Mouse (Mus musculus): ENCODE measurements around the gene Sav1. TPM values are rescaled to one million over a fixed set of nuclear protein-coding genes. Genes with fewer than 3 reads are reported as not detected.

Sav1 gene
- 41.5 and 45.0 TPM in 2 replicates for polyA plus RNA-seq (2012; rRNA removed)

- Histone ChIP-seq H3K4me1 (ENCODE audit: control insufficient read depth, insufficient read depth, low read length) (no peaks in the 10 kb centered on the region; the same call in 1 of the 2 replicates), H3K4me3 (ENCODE audit: control insufficient read depth, low read depth, low read length) (peak within 1 kb of the TSS; percentile 95), H3K27ac (ENCODE audit: control insufficient read depth, insufficient read depth, low read depth, low read length) (peak within 1 kb of the TSS; percentile 97), H3K27me3 (ENCODE audit: control insufficient read depth, insufficient read depth, low read length) (no peaks in the 10 kb centered on the region), H3K36me3 (ENCODE audit: control insufficient read depth, insufficient read depth, low read length) (peaks cover 3% of the 10 kb centered on the region)
- TF ChIP-seq POLR2A (IDR thresholded peaks at IDR 0.05; ENCODE audit: control insufficient read depth, low read depth, low read length), result peak; percentile 91
- TF ChIP-seq CTCF (IDR thresholded peaks at IDR 0.05; ENCODE audit: control insufficient read depth, insufficient read depth, insufficient replicate concordance, low read depth, low read length), result no peak
These were observed at the start of gene Sav1 for GRCm38 (mm10) chr12:69986786-69987497. TSS of gene Sav1 (minus strand) at chr12:69987002.

DNA sequence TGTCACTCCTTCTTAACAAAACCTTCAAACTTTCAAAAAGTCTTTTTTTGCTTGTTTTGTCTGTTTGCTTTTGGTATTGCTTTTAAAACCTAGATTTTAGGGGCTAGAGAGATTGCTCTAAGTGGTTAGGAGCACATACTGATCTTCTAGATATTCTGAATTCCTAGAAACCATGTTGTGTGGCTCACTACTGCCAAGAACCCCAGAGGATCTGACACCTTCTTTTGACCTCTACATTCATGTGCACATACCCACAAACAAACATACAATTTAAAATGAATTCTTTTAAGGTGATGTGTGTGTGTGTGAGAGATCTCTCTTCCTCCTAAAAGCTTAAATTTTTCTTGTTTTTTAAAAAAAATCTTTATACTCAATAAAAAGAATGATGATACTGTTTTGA is 39.4 kb upstream of the Sav1 start:
- Histone ChIP-seq H3K27me3 (ENCODE audit: control insufficient read depth, insufficient read depth, low read length) (no peaks in the 10 kb centered on the region), H3K4me1 (ENCODE audit: control insufficient read depth, insufficient read depth, low read length) (no peaks in the 10 kb centered on the region), H3K36me3 (ENCODE audit: control insufficient read depth, insufficient read depth, low read length) (no peaks in the 10 kb centered on the region), H3K4me3 (ENCODE audit: control insufficient read depth, low read depth, low read length) (no peak overlapping the region), H3K27ac (ENCODE audit: control insufficient read depth, insufficient read depth, low read depth, low read length) (no peak overlapping the region)
- TF ChIP-seq CTCF (IDR thresholded peaks at IDR 0.05; ENCODE audit: control insufficient read depth, insufficient read depth, insufficient replicate concordance, low read depth, low read length) (no peak), POLR2A (IDR thresholded peaks at IDR 0.05; ENCODE audit: control insufficient read depth, low read depth, low read length) (no peak)

- TF ChIP-seq CTCF (IDR thresholded peaks at IDR 0.05; ENCODE audit: control insufficient read depth, insufficient read depth, insufficient replicate concordance, low read depth, low read length) (no peak), POLR2A (IDR thresholded peaks at IDR 0.05; ENCODE audit: control insufficient read depth, low read depth, low read length) (no peak)
- H3K36me3 ChIP-seq (ENCODE audit: control insufficient read depth, insufficient read depth, low read length), result no peaks in the 10 kb centered on the region
These were observed 38.6 kb upstream of the Sav1 start for GRCm38 (mm10) chr12:70025431-70025830.

GRCm38 (mm10) chr12:70023580-70023979 is 36.8 kb upstream of the Sav1 start:
- no peak overlapping the region for H3K27ac ChIP-seq (ENCODE audit: control insufficient read depth, insufficient read depth, low read depth, low read length)
- no peak for TF ChIP-seq POLR2A (IDR thresholded peaks at IDR 0.05; ENCODE audit: control insufficient read depth, low read depth, low read length)
- TF ChIP-seq CTCF (IDR thresholded peaks at IDR 0.05; ENCODE audit: control insufficient read depth, insufficient read depth, insufficient replicate concordance, low read depth, low read length), result no peak
- H3K36me3 ChIP-seq (ENCODE audit: control insufficient read depth, insufficient read depth, low read length), result no peaks in the 10 kb centered on the region
- no peaks in the 10 kb centered on the region for H3K4me1 ChIP-seq (ENCODE audit: control insufficient read depth, insufficient read depth, low read length)
- H3K27me3 ChIP-seq (ENCODE audit: control insufficient read depth, insufficient read depth, low read length), result no peaks in the 10 kb centered on the region
- no peak overlapping the region for H3K4me3 ChIP-seq (ENCODE audit: control insufficient read depth, low read depth, low read length)

More at GRCm38 (mm10) chr12:70025431-70025830, 38.6 kb upstream of the Sav1 start:
- no peaks in the 10 kb centered on the region for H3K4me1 ChIP-seq (ENCODE audit: control insufficient read depth, insufficient read depth, low read length)
- no peaks in the 10 kb centered on the region for H3K27me3 ChIP-seq (ENCODE audit: control insufficient read depth, insufficient read depth, low read length)
- no peak overlapping the region for H3K27ac ChIP-seq (ENCODE audit: control insufficient read depth, insufficient read depth, low read depth, low read length)
- H3K4me3 ChIP-seq (ENCODE audit: control insufficient read depth, low read depth, low read length), result no peak overlapping the region

DNA sequence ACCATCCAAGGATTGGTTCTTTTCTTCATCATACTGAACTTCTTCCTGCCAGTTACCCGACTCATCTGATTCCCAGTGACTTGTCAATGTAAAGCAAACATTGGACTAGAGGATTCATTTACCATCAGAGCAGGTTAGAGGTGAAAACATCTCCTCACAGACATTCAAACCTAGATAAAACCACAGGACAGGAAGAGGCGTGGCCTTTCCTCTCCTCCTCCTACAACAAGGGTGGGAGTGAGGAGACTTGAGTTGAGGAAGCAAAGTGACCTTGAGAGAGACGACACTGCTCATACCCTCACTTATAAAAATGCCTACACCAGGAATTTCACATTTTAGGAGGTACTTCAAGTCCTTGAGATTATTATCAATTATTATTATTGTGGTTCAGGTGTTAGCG is 31.4 kb upstream of the Sav1 start:
- Histone ChIP-seq H3K36me3 (ENCODE audit: control insufficient read depth, insufficient read depth, low read length) (no peaks in the 10 kb centered on the region), H3K27ac (ENCODE audit: control insufficient read depth, insufficient read depth, low read depth, low read length) (no peak overlapping the region)

DNA sequence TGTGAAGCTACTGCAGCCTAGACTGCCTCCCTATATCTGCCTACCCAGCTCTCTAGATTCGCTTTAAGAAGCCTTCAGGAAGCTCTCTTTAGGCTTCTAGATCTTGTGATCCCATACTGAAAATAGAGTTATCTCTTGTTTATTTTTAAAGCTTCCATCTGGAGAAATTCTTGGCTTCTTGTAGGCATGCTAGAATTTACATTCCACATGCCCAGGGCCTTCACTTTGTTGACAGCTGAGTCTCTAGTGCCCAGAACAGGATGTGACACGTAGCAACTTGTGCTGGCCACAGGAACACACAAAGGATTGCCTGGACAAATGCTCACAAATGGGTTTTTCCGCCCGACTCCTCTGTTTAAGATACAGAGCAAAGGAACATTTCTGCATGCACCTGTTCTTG is 29.1 kb upstream of the Sav1 start:
- H3K27ac ChIP-seq (ENCODE audit: control insufficient read depth, insufficient read depth, low read depth, low read length), result no peak overlapping the region
- TF ChIP-seq POLR2A (IDR thresholded peaks at IDR 0.05; ENCODE audit: control insufficient read depth, low read depth, low read length) (no peak), CTCF (IDR thresholded peaks at IDR 0.05; ENCODE audit: control insufficient read depth, insufficient read depth, insufficient replicate concordance, low read depth, low read length) (no peak)
- H3K36me3 ChIP-seq (ENCODE audit: control insufficient read depth, insufficient read depth, low read length), result no peaks in the 10 kb centered on the region
- no peaks in the 10 kb centered on the region for H3K27me3 ChIP-seq (ENCODE audit: control insufficient read depth, insufficient read depth, low read length)
- H3K4me1 ChIP-seq (ENCODE audit: control insufficient read depth, insufficient read depth, low read length), result no peaks in the 10 kb centered on the region
- H3K4me3 ChIP-seq (ENCODE audit: control insufficient read depth, low read depth, low read length), result no peak overlapping the region

More for the DNA sequence above, 31.4 kb upstream of the Sav1 start:
- Histone ChIP-seq H3K4me1 (ENCODE audit: control insufficient read depth, insufficient read depth, low read length) (no peaks in the 10 kb centered on the region), H3K4me3 (ENCODE audit: control insufficient read depth, low read depth, low read length) (no peak overlapping the region), H3K27me3 (ENCODE audit: control insufficient read depth, insufficient read depth, low read length) (no peaks in the 10 kb centered on the region)
- TF ChIP-seq CTCF (IDR thresholded peaks at IDR 0.05; ENCODE audit: control insufficient read depth, insufficient read depth, insufficient replicate concordance, low read depth, low read length) (no peak), POLR2A (IDR thresholded peaks at IDR 0.05; ENCODE audit: control insufficient read depth, low read depth, low read length) (no peak)

GRCm38 (mm10) chr12:70011681-70012080 is 24.9 kb upstream of the Sav1 start:
- Histone ChIP-seq H3K4me1 (ENCODE audit: control insufficient read depth, insufficient read depth, low read length) (no peaks in the 10 kb centered on the region), H3K27ac (ENCODE audit: control insufficient read depth, insufficient read depth, low read depth, low read length) (no peak overlapping the region), H3K27me3 (ENCODE audit: control insufficient read depth, insufficient read depth, low read length) (no peaks in the 10 kb centered on the region), H3K36me3 (ENCODE audit: control insufficient read depth, insufficient read depth, low read length) (no peaks in the 10 kb centered on the region), H3K4me3 (ENCODE audit: control insufficient read depth, low read depth, low read length) (no peak overlapping the region)
- TF ChIP-seq POLR2A (IDR thresholded peaks at IDR 0.05; ENCODE audit: control insufficient read depth, low read depth, low read length) (no peak), CTCF (IDR thresholded peaks at IDR 0.05; ENCODE audit: control insufficient read depth, insufficient read depth, insufficient replicate concordance, low read depth, low read length) (no peak)
